Mouse (Mus musculus): ENCODE results near the gene Idh2.

- TF ChIP-seq CTCF (IDR thresholded peaks at IDR 0.05 in 2 of 3, conservative IDR thresholded peaks at IDR 0.05 in 1 of 3; ENCODE audit: control insufficient read depth in 1 of 3, insufficient read depth in 1 of 3, low read depth in 2 of 3, low read length in 3 of 3, poor library complexity in 1 of 3, severe bottlenecking in 1 of 3) = no peak
- no peak for TF ChIP-seq POLR2A (IDR thresholded peaks at IDR 0.05; ENCODE audit: control insufficient read depth in 1 of 2, insufficient read depth in 1 of 2, low read depth in 1 of 2, low read length in 2 of 2, poor library complexity in 1 of 2)
- TF ChIP-seq USF1 (IDR thresholded peaks at IDR 0.05; ENCODE audit: low read depth, low read length) = no peak
- TF ChIP-seq E2F4 (IDR thresholded peaks at IDR 0.05; ENCODE audit: borderline replicate concordance, low read depth, low read length) = no peak
- no peak for TF ChIP-seq ZNF384 (IDR thresholded peaks at IDR 0.05; ENCODE audit: low read depth, low read length)
- no peak for TF ChIP-seq SIN3A (IDR thresholded peaks at IDR 0.05; ENCODE audit: low read length)
- TF ChIP-seq MAZ (IDR thresholded peaks at IDR 0.05; ENCODE audit: low read depth, low read length) = no peak
- TF ChIP-seq ZC3H11A (IDR thresholded peaks at IDR 0.05; ENCODE audit: low read depth, low read length) = no peak
- TF ChIP-seq ETS1 (IDR thresholded peaks at IDR 0.05; ENCODE audit: low read depth, low read length) = no peak
Observed at GRCm38 (mm10) chr7:80130344-80131055, 15.3 kb upstream of the Idh2 start.
